Mouse (Mus musculus) stomach, embryonic 16.5 days (tissue): Measurements from ENCODE around the gene Otub2. TPM values are rescaled to one million over a fixed set of nuclear protein-coding genes. Genes with fewer than 3 reads are reported as not detected.

Experiments
- ATAC-seq: fragments of 200-750 bp; cut with Nextera tagmentation; 2 replicates; pipeline ENCODE4 v1.8.0; 2017; ENCODE audit warnings: moderate number of reproducible peaks, moderate TSS enrichment; ENCODE audit not compliant: insufficient read depth, low FRiP score
- H3K27ac ChIP-seq: fragments of 300-500 bp; sonication (generic); 2 replicates; pipeline ENCODE4 v1.5.1; 2014; ENCODE audit warnings: low read length
- H3K27me3 ChIP-seq: fragments of 300-500 bp; sonication (generic); 2 replicates; pipeline ENCODE4 v1.6.1; 2014; ENCODE audit warnings: low read length, control low read depth, mixed read lengths; ENCODE audit not compliant: control insufficient read depth, insufficient read depth
- H3K36me3 ChIP-seq: fragments of 300-500 bp; sonication (generic); 2 replicates; pipeline ENCODE4 v1.6.1; 2014; ENCODE audit warnings: low read length; ENCODE audit not compliant: control insufficient read depth, insufficient read depth
- H3K4me1 ChIP-seq: fragments of 300-500 bp; sonication (generic); 2 replicates; pipeline ENCODE4 v1.6.1; 2014; ENCODE audit warnings: low read length, control low read depth, mixed read lengths; ENCODE audit not compliant: control insufficient read depth, insufficient read depth
- H3K4me2 ChIP-seq: fragments of 300-500 bp; sonication (generic); 2 replicates; pipeline ENCODE4 v1.6.1; 2014; ENCODE audit warnings: low read depth, low read length, mixed read lengths
- H3K4me3 ChIP-seq: fragments of 300-500 bp; sonication (generic); replicated peaks from 2 replicates; pipeline ENCODE4 v1.5.1; 2014; ENCODE audit warnings: mild to moderate bottlenecking, low read length
- H3K9ac ChIP-seq: fragments of 300-500 bp; sonication (generic); 2 replicates; pipeline ENCODE4 v1.6.1; 2014; ENCODE audit warnings: low read length
- H3K9me3 ChIP-seq: fragments of 300-500 bp; sonication (generic); replicated peaks from 2 replicates; pipeline ENCODE4 v1.6.1; 2016; ENCODE audit warnings: low read length, control low read depth; ENCODE audit not compliant: control insufficient read depth
- WGBS: fragments of 180-500 bp; shearing (Covaris S2); extraction: QIAGEN DNeasy Blood & Tissue Kit; methylation state at CpG from one replicate; pipeline ENCODE4 v1.1.7; 2014; 5-methylcytosine and 5-hydroxymethylcytosine counted together
- polyA plus RNA-seq: library from polyadenylated mRNA; unstranded; fragments of >200 nt; fragmentation: Nextera tagmentation; extraction: Ambion mirVana; gene quantifications from 2 replicates; pipeline ENCODE4 v1.2.1, GENCODE M21; 2015

Otub2 gene
- polyA plus RNA-seq, 1 experiment from 2014 or later: 10.6 TPM

DNA sequence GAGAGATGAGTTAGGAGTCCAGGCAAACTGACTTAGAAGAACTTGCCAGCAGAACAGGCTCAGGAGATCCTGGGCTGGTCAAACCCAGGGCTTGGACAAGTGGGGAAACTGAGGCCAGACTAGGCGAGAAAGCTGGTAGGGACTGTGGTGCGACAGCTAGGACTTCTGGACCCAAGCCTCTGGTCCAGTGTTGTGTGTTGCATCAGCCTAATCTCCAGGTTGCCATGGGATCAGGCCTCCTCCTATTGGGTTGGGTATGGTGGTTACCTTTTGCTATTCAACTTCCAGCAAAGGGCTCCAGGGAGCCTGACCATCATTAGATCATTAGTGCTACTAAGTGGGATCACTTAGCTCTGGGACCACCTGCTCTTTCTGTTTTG, 856 bp downstream of the Otub2 start:
- H3K4me1 ChIP-seq: peaks cover 4% of the 10 kb centered on the region; the same call in 1 of the 2 replicates
- no peaks in the 10 kb centered on the region for H3K36me3 ChIP-seq
- ATAC-seq: no peak
- H3K9ac ChIP-seq: peak overlapping the region; percentile 93
- H3K4me2 ChIP-seq: peak overlapping the region; percentile 70
- H3K27ac ChIP-seq: no peak overlapping the region
- peak overlapping the region; percentile 85 for H3K4me3 ChIP-seq
- H3K27me3 ChIP-seq: no peaks in the 10 kb centered on the region
- no peaks in the 10 kb centered on the region for H3K9me3 ChIP-seq
- 69% methylated on average over 2 of the region's 2 CpGs for WGBS

DNA sequence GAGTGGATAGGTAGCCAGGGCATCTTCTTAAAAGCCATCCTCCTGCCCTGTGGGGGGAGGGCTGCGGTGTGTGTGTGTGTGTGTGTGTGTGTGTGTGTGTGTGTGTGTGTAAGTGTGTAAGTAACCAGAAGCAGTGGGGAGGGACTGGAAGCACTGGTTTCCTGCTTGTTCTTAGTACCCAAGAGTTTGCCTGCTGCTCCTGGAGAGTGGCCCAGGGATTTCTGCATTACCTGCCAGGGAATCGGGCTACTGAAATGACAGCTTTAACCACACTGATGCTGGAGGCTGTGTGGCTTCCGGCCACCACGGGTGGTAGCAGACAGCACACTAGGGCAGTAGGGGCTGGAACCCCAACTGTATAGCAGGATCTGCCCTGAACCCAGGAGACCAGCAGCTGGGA, 1.5 kb downstream of the Otub2 start:
- Histone ChIP-seq H3K9me3 (no peaks in the 10 kb centered on the region), H3K27me3 (no peaks in the 10 kb centered on the region), H3K36me3 (no peaks in the 10 kb centered on the region), H3K9ac (0 out of 2 replicates have a peak overlapping the region, but pooled peaks have one; percentile 13), H3K4me2 (no peak overlapping the region), H3K4me3 (no peak overlapping the region), H3K27ac (no peak overlapping the region), H3K4me1 (peaks cover 4% of the 10 kb centered on the region; the same call in 1 of the 2 replicates)
- 74% methylated on average over 4 of the region's 4 CpGs for WGBS
- ATAC-seq: no peak

DNA sequence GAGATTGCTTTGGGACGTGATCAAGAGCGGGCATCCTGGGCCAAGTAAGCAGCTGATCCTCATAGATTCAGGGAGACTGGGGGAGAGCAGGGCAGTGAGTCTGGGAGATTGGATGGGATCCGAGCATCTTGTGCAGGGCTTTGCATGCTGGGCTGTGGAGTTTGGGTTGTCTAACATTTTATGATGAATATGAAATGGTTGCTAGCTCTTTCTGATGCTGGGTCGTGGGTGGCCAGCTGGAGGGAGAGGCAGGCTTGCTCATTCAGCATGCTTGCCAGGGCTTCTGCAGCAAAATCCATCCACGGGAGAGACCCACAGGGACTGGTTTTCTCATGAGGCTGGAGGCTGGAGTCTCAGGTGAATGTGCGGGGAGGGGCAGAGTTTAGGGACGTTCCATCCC, 2.6 kb downstream of the Otub2 start:
- 62% methylated on average over 7 of the region's 7 CpGs for whole genome bisulfite sequencing
- Histone ChIP-seq H3K4me3 (no peak overlapping the region), H3K36me3 (no peaks in the 10 kb centered on the region), H3K27me3 (no peaks in the 10 kb centered on the region), H3K4me1 (peaks cover 4% of the 10 kb centered on the region; the same call in 1 of the 2 replicates), H3K27ac (no peak overlapping the region), H3K9me3 (no peaks in the 10 kb centered on the region), H3K9ac (no peak overlapping the region; the same call in 1 of the 2 replicates), H3K4me2 (no peak overlapping the region)
- ATAC-seq: no peak

DNA sequence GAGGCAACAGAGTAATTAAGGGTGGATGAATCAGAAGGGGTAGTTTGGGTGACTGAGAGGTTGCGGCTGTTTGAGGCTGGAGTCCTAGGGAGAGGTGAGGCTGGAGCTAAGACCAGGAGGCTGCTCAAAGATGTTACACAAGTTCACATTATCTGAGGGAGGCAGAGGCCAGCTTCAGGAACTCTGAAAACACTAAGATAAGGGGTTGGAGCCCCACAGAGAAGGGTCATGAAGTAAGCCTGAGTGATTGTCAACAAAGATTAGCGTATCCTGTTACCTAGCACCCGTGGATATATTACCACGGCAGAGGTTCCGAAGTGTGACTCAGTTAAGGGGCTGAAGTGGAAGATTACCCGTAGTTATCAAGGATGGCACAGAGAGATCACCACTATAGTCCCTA, 5.0 kb downstream of the Otub2 start:
- ATAC-seq: peak; percentile 25; the same call in 1 of the 2 replicates
- Histone ChIP-seq H3K9ac (no peak overlapping the region), H3K9me3 (no peaks in the 10 kb centered on the region), H3K36me3 (no peaks in the 10 kb centered on the region), H3K27ac (no peak overlapping the region), H3K4me2 (no peak overlapping the region), H3K27me3 (no peaks in the 10 kb centered on the region), H3K4me1 (peaks cover 4% of the 10 kb centered on the region; the same call in 1 of the 2 replicates), H3K4me3 (no peak overlapping the region)
- WGBS: 21% methylated on average over 6 of the region's 6 CpGs

DNA sequence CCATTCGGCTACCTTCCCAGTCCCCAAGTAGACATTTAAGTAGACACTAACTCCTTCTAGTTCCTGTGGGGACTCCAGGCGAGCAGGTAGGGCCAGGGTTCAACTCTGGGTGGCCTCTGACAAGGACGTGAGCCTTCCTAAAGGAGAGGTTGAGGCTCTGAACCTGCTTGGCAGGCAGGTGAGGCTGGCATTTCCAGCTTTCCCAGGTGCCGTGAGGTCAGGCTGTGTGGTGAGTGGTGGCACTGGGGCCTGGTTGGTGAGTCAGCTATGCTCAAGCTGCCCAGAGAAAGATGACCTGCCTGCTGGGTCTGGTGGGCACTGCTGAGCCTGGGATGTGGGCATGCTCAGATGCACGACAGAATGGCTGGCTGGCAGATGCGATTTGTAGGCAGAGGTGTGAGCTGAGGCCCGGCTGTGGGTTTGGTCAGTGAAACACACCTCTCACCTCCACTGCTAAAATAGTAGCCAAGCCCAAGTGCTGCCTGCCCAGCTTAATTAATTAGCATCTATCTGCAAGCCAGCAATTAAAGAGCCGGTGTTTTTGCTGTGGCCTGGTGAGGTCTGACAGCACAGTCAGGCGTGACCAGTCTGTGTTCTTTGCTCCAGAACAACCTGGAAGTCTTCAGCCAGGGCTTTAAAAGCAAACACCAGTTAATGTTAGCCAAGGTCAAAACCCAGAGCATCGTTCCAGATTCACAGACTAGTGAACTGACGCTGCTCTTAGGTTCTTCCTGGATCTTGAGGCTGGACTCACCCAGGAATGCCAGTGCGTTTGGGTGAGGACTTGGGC, 7.2 kb downstream of the Otub2 start:
- Histone ChIP-seq H3K9me3 (no peaks in the 10 kb centered on the region), H3K9ac (no peak overlapping the region), H3K27ac (no peak overlapping the region), H3K27me3 (no peaks in the 10 kb centered on the region), H3K4me1 (no peaks in the 10 kb centered on the region), H3K4me2 (no peak overlapping the region), H3K4me3 (no peak overlapping the region), H3K36me3 (no peaks in the 10 kb centered on the region)
- no peak for ATAC-seq
- 63% methylated on average over 12 of the region's 12 CpGs for WGBS

DNA sequence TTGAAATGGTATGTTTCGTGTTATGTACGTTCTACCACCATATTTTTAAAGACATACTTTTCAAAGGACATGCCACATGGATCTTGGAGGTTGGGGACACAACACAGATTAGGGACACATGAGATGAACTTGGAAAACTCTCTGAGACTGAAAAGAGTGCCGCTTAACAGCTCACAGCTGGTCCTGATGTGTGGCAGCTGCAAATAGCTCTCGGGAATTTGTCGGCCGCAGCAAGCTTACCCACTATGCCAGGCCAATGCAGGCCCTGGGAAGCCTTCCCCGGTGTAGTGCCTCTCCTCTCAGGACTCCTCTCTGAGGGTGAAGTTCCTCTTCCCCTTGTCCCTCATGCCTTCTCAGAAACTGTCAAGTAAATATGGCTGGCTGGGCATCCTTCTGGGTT, 8.3 kb downstream of the Otub2 start:
- Histone ChIP-seq H3K36me3 (no peaks in the 10 kb centered on the region), H3K9me3 (no peaks in the 10 kb centered on the region), H3K27me3 (no peaks in the 10 kb centered on the region), H3K9ac (no peak overlapping the region), H3K4me3 (no peak overlapping the region), H3K4me2 (no peak overlapping the region), H3K4me1 (no peaks in the 10 kb centered on the region), H3K27ac (no peak overlapping the region)
- 69% methylated on average over 7 of the region's 7 CpGs for WGBS
- no peak for ATAC-seq

DNA sequence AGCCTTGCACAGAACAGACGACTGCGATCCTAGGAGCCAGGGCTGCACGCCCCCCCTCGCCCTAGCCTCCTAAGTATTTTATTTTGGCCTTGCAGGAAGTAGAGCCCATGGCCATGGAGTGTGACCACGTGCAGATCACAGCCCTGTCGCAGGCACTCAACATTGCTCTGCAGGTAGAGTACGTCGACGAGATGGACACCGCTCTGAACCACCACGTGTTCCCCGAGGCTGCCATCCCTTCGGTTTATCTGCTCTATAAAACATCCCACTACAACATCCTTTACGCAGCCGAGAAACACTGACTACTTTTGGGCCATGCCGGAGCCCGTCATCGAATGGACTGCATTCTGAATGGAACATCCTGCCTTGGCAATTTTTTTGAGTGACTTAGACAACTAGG, 15.6 kb downstream of the Otub2 start:
- Histone ChIP-seq H3K4me1 (no peaks in the 10 kb centered on the region), H3K4me3 (no peak overlapping the region), H3K9me3 (no peaks in the 10 kb centered on the region), H3K27me3 (no peaks in the 10 kb centered on the region), H3K9ac (no peak overlapping the region), H3K36me3 (peaks cover 14% of the 10 kb centered on the region; the same call in 1 of the 2 replicates), H3K27ac (no peak overlapping the region), H3K4me2 (no peak overlapping the region)
- no peak for ATAC-seq
- WGBS: 83% methylated on average over 18 of the region's 18 CpGs

DNA sequence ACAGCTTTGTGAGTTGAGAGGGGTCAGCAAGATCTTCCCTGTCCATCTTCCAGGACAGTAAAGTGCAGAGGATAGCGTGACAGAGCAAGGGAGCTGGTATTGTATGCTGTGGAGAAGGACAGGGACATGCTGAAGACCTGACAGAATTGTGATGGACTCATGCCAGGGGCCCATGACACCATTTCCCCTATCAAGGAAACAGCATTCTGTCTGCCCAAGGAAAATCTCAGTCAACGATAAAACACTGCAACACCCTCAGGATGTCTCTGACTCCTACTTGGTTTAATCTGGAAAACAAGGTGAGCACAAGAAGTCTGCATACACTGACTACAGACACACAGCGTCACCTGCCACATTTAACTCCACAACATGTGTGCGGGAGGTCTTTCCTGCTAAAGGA, 19.2 kb downstream of the Otub2 start, which contains the start of gene 9330161L09Rik:
Gene 9330161L09Rik (minus strand): TSS at position 101 of the 400 bp plus-strand sequence.
- no peak within 1 kb of the TSS for H3K4me2 ChIP-seq
- no peak within 1 kb of the TSS for H3K9ac ChIP-seq
- no peak within 1 kb of the TSS for H3K27ac ChIP-seq
- H3K4me1 ChIP-seq: no peaks in the 10 kb centered on the region
- H3K27me3 ChIP-seq: no peaks in the 10 kb centered on the region
- no peak for ATAC-seq
- WGBS: 90% methylated on average over 4 of the region's 4 CpGs
- peaks cover 25% of the 10 kb centered on the region for H3K36me3 ChIP-seq
- no peak within 1 kb of the TSS for H3K4me3 ChIP-seq
- H3K9me3 ChIP-seq: no peaks in the 10 kb centered on the region

DNA sequence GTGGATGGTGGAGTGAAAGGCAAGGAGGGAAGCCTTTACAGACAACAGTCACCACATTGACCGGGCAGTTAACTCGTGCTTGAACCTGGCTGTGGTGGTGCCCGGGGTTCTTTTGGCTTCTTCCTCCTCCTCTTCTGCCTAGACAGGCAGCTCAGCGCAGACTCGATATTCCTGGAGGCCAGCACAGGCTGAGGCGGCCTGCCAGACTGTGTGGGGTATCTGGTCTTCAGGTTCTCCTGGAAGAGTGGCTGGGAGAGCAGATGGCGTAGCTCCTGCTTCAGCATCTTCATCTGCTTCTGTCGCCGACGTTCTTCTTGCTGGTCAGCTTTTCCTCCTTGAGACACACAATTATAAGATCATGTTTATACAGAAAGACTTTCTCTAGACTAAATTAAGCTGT, 19.7 kb downstream of the Otub2 start:
- no peak overlapping the region for H3K27ac ChIP-seq
- no peak for ATAC-seq
- 92% methylated on average over 10 of the region's 10 CpGs for WGBS
- no peaks in the 10 kb centered on the region for H3K27me3 ChIP-seq
- no peak overlapping the region for H3K4me2 ChIP-seq
- H3K4me3 ChIP-seq: no peak overlapping the region
- H3K4me1 ChIP-seq: no peaks in the 10 kb centered on the region
- no peak overlapping the region for H3K9ac ChIP-seq
- no peaks in the 10 kb centered on the region for H3K9me3 ChIP-seq
- peaks cover 27% of the 10 kb centered on the region for H3K36me3 ChIP-seq
